Mouse (Mus musculus) limb, embryonic 11.5 days (tissue): ENCODE measurements around the gene Vps4a. TPM values are rescaled to one million over a fixed set of nuclear protein-coding genes. Genes with fewer than 3 reads are reported as not detected.
"Not testable (repeated sequence)": the region's sequence is repeated elsewhere in the genome, so short reads cannot be mapped to it uniquely, and the experiment has no call there.

Experiments used
- ATAC-seq: fragments of 200-750 bp; cut with Nextera tagmentation; 2 replicates; pipeline ENCODE4 v1.8.0; 2017; ENCODE audit warnings: low read depth; ENCODE audit not compliant: insufficient number of reproducible peaks, low FRiP score, low TSS enrichment
- DNase-seq: peaks from one replicate; pipeline ENCODE4 v3.0.0-alpha.2; 2015; ENCODE audit warnings: low spot score
- H3K27ac ChIP-seq: fragments of 300-500 bp; sonication (generic); replicated peaks from 2 replicates; pipeline ENCODE4 v1.5.1; 2014; ENCODE audit warnings: low read depth, mild to moderate bottlenecking, low read length
- H3K27me3 ChIP-seq: fragments of 300-500 bp; sonication (generic); 2 replicates; pipeline ENCODE4 v1.6.1; 2014; ENCODE audit warnings: mild to moderate bottlenecking, low read length, mixed read lengths; ENCODE audit not compliant: control insufficient read depth, insufficient read depth
- H3K36me3 ChIP-seq: fragments of 300-500 bp; sonication (generic); 2 replicates; pipeline ENCODE4 v1.6.1; 2014; ENCODE audit warnings: mild to moderate bottlenecking, low read length, moderate library complexity, mixed read lengths; ENCODE audit not compliant: control insufficient read depth, insufficient read depth
- H3K4me1 ChIP-seq: fragments of 300-500 bp; sonication (generic); 2 replicates; pipeline ENCODE4 v1.6.1; 2014; ENCODE audit warnings: low read length, mixed read lengths; ENCODE audit not compliant: control insufficient read depth, insufficient read depth
- H3K4me2 ChIP-seq: fragments of 300-500 bp; sonication (generic); 2 replicates; pipeline ENCODE4 v1.6.1; 2014; ENCODE audit warnings: low read depth, mild to moderate bottlenecking, moderate library complexity; ENCODE audit not compliant: severe bottlenecking
- H3K4me3 ChIP-seq: fragments of 300-500 bp; sonication (generic); 2 replicates; pipeline ENCODE4 v1.5.1; 2014; ENCODE audit warnings: low read depth, low read length
- H3K9ac ChIP-seq: fragments of 300-500 bp; sonication (generic); 2 replicates; pipeline ENCODE4 v1.6.1; 2014; ENCODE audit warnings: mild to moderate bottlenecking, low read length
- H3K9me3 ChIP-seq: fragments of 300-500 bp; sonication (generic); 2 replicates; pipeline ENCODE4 v1.6.1; 2016; ENCODE audit warnings: low read length; ENCODE audit not compliant: control insufficient read depth
- WGBS: fragments of 180-500 bp; shearing (Covaris S2); extraction: QIAGEN DNeasy Blood & Tissue Kit; methylation state at CpG from one replicate; pipeline ENCODE4 v1.1.7; 2014; 5-methylcytosine and 5-hydroxymethylcytosine counted together
- polyA plus RNA-seq: library from polyadenylated mRNA; unstranded; fragments of >200 nt; fragmentation: Nextera tagmentation; extraction: Ambion mirVana; gene quantifications from 2 replicates; pipeline ENCODE4 v1.2.1, GENCODE M21; 2014

Gene Vps4a
- polyA plus RNA-seq, 1 experiment from 2014 or later, result 71.4 TPM

DNA sequence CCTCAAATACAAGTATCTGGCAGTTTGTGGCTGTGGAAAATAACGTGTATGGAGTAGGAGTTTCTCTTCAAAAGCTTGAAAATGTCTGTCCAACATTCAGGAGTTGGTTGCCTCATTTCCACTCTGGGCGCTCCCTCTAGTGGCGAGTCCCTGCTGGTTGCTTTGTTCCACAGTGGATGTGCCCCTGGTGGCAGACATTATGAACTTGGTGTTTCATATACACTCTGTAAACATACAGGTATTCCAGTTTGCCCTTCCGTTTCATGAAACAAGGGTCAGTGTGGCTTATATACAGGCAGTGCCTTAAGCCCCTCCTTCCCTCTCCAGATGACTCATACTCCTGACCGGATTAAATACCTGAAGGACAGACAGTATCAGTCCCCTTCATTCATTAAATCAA is 28.5 kb upstream of the Vps4a start:
- no peaks in the 10 kb centered on the region for H3K36me3 ChIP-seq
- H3K4me1 ChIP-seq, result no peaks in the 10 kb centered on the region

DNA sequence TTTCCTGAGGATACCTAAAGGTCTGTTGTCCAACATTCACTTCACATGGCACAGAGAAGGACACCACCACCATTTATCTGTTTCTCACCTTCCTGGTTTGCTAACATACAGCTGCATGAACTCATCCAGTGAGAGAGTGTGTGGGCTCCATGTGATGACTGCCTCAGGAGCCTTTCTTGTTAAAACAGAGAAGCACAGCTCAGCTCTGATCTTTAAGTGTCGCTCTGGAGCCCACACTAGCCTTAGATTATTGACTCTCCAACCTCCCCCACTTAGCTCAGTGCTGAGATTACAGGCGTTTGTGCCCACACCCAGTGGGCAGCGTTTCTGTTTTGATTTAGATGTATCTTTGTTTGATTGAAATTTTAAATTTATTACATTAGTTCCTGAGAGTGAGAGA is 23.2 kb upstream of the Vps4a start:
- 90% methylated on average over 3 of the region's 3 CpGs for WGBS
- Histone ChIP-seq H3K9me3 (no peaks in the 10 kb centered on the region), H3K27ac (no peak overlapping the region), H3K4me2 (no peak overlapping the region), H3K27me3 (no peaks in the 10 kb centered on the region), H3K4me3 (no peak overlapping the region), H3K9ac (no peak overlapping the region), H3K4me1 (no peaks in the 10 kb centered on the region), H3K36me3 (peaks cover 2% of the 10 kb centered on the region; the same call in 1 of the 2 replicates)
- DNase-seq, result no peak
- ATAC-seq, result no peak

More for the DNA sequence above, 28.5 kb upstream of the Vps4a start:
- Histone ChIP-seq H3K27me3 (no peaks in the 10 kb centered on the region), H3K9ac (no peak overlapping the region), H3K4me3 (no peak overlapping the region), H3K4me2 (no peak overlapping the region), H3K9me3 (no peaks in the 10 kb centered on the region), H3K27ac (no peak overlapping the region)
- WGBS, result 52% methylated on average over 5 of the region's 5 CpGs
- DNase-seq, result peak; percentile 92
- ATAC-seq, result no peak

DNA sequence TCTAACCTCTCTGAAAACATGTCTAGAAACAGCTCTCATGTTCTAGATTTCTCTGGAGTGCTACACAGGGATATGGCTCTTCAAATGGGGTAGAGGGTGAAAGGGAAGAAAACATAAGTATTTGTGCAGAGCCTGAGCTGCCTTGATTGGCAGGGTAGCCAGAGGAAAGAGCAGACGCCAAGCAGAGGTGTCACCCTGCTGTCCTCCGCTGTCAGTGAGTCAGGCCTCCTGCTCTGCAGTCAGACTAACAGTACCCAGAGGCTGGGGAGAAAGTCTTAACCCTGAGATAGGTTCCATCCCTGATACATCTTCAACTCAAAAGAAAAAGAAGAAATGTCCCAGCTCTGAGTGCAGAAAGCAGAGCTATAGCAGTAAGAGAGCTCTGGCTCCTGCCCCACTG is 18.4 kb upstream of the Vps4a start:
- no peak for ATAC-seq
- Histone ChIP-seq H3K36me3 (peaks cover 2% of the 10 kb centered on the region; the same call in 1 of the 2 replicates), H3K4me3 (no peak overlapping the region), H3K4me2 (no peak overlapping the region), H3K9me3 (no peaks in the 10 kb centered on the region), H3K27me3 (no peaks in the 10 kb centered on the region), H3K27ac (no peak overlapping the region), H3K4me1 (no peaks in the 10 kb centered on the region), H3K9ac (no peak overlapping the region)
- WGBS, result 61% methylated on average over 2 of the region's 2 CpGs
- DNase-seq, result no peak

DNA sequence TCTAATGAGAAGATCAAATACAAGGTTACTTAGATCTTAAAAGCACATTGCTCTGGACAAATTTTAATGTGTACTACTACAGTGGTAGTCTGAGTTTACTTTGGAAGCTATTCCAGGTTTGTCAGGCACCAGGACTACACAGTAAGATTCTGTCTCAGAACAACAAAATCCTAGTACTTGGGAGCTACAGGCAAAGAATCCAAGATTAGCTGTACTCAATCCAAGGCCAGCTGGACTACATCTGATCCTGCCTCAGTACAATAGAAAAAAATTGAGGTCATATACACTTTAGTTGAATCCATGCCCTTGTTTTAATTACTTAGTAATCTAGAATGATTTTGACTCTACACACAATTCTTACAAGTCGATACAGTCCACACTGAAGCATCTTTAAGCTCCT is 16.1 kb upstream of the Vps4a start:
- Histone ChIP-seq H3K36me3 (peaks cover 2% of the 10 kb centered on the region; the same call in 1 of the 2 replicates), H3K4me1 (no peaks in the 10 kb centered on the region), H3K9me3 (no peaks in the 10 kb centered on the region), H3K27ac (no peak overlapping the region), H3K4me3 (no peak overlapping the region), H3K9ac (no peak overlapping the region), H3K27me3 (no peaks in the 10 kb centered on the region), H3K4me2 (no peak overlapping the region)
- 88% methylated on average over 1 of the region's 1 CpGs for WGBS
- DNase-seq (no peak), ATAC-seq (no peak)

DNA sequence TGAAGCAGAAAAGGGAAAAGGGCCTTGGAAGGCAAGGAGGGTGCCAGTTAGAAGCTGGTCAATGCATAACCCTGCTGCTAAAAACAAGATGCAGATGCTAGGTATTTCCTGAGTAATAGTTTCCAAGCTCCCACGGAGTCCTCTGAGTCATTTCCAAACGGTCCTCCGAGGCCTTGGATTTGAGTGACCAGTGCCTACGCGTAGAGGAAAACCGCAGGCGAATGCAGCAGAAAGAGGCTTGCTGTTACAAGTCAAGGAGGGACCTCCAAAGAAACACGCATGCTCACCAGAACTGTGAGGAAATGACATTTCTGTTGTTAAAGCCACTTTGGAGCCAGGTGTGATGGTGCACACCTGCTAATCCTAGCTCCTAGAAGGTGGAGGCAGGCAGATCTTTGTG is 7.5 kb upstream of the Vps4a start:
- H3K27ac ChIP-seq, result no peak overlapping the region
- H3K27me3 ChIP-seq, result no peaks in the 10 kb centered on the region
- no peaks in the 10 kb centered on the region for H3K9me3 ChIP-seq
- no peaks in the 10 kb centered on the region for H3K36me3 ChIP-seq
- no peak overlapping the region for H3K9ac ChIP-seq
- DNase-seq (no peak), ATAC-seq (no peak)
- 93% methylated on average over 8 of the region's 8 CpGs for WGBS
- H3K4me1 ChIP-seq, result no peaks in the 10 kb centered on the region
- H3K4me3 ChIP-seq, result no peak overlapping the region
- no peak overlapping the region for H3K4me2 ChIP-seq

DNA sequence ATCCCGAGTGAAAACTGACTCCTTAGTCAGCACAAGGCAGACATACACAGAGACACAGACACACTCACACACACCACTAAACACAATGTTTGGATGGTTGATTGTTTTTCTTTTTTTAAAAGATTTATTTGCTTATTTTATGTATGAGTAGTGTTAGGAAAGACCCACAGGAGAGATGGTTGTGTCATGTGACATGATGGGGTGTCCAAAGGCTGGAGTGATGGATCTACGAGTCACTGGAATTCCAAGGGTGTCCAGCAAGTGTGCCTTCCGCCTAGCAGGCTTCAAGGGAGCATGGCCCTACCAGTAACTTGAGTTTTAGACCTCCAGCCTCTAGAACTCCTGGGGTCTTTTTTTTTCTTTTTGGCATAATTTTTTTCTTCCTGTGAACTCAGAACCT is 1.7 kb upstream of the Vps4a start:
- no peak overlapping the region for H3K4me3 ChIP-seq
- H3K9ac ChIP-seq, result no peak overlapping the region
- no peak for ATAC-seq
- H3K9me3 ChIP-seq, result no peaks in the 10 kb centered on the region
- no peak overlapping the region for H3K4me2 ChIP-seq
- peaks cover 9% of the 10 kb centered on the region for H3K4me1 ChIP-seq
- no peaks in the 10 kb centered on the region for H3K36me3 ChIP-seq
- H3K27ac ChIP-seq, result no peak overlapping the region
- WGBS, result 75% methylated on average over 3 of the region's 3 CpGs
- DNase-seq, result no peak
- H3K27me3 ChIP-seq, result no peaks in the 10 kb centered on the region

DNA sequence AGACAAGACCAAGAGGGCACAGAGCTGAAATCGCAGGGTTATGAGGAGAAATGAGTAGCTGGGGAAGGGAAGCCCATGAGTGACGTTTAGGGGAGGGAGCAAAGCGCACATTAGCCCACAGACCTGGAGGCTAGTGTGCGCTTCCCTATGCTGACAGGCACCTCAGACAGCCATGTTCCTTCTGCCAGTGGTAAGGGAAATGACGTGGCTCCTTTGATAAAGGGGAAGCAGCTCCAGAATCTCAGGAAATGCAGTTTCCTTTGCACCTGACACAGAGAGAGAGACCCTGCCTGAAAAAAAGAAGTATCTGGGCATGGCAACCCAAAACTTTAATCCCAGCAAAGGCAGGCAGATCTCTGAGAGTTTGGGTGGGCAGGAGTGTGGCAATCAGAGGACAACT is 964 bp upstream of the Vps4a start:
- Histone ChIP-seq H3K4me2 (no peak overlapping the region), H3K4me1 (peaks cover 9% of the 10 kb centered on the region), H3K36me3 (no peaks in the 10 kb centered on the region), H3K9ac (no peak overlapping the region), H3K4me3 (no peak overlapping the region), H3K27me3 (no peaks in the 10 kb centered on the region), H3K27ac (no peak overlapping the region), H3K9me3 (no peaks in the 10 kb centered on the region)
- no peak for DNase-seq
- no peak for ATAC-seq
- WGBS, result 69% methylated on average over 5 of the region's 5 CpGs

DNA sequence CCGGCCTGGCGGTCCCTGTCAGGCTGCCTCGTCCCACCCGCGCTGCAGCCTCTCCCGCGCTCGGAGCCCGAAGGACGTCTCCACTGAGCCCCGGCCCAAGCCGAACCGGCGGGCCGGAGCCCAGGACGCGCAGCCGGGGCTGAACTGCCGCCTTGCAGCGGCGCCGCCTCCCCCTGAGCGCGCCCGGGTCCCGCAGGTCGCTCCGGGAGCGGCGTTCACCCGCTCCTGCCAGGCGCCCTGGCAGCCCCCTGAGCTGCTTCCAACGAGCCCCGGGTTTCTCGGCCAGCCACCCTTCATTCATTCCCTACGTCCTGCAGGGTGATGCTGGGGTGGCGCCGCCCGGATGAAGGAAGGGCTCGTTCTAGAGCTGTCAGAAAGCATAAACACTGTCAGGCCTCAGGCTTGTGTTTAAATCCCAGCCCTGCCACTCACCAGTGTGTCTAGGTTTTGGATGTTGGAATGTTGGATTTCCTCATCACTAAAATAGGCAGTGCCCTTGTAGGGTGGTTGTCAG is 612 bp downstream of the Vps4a start:
- peak overlapping the region; percentile 96 for H3K4me3 ChIP-seq
- H3K9ac ChIP-seq, result peak overlapping the region; percentile 89
- H3K27me3 ChIP-seq, result no peaks in the 10 kb centered on the region
- 0% methylated on average over 40 of the region's 40 CpGs for whole genome bisulfite sequencing
- DNase-seq, result no peak
- peaks cover 9% of the 10 kb centered on the region for H3K4me1 ChIP-seq
- peak overlapping the region; percentile 65 for H3K4me2 ChIP-seq
- H3K27ac ChIP-seq, result 0 out of 2 replicates have a peak overlapping the region, but pooled peaks have one; percentile 18
- no peak for ATAC-seq
- H3K9me3 ChIP-seq, result no peaks in the 10 kb centered on the region
- H3K36me3 ChIP-seq, result no peaks in the 10 kb centered on the region

DNA sequence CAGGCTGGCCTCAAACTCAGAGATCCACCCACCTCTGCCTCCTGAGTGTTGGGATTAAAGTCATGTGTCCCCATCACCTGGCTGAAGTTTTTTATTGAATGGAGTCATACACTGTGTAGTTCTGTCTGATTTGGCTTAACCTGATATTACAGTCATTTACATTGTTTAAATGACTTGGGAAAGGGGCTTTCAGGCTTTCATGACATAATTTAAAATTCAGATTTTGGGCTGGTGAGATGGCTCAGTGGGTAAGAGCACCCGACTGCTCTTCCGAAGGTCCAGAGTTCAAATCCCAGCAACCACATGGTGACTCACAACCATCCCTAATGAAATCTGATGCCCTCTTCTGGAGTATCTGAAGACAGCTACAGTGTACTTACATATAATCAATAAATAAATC is 2.6 kb downstream of the Vps4a start:
- WGBS, result 100% methylated on average over 2 of the region's 2 CpGs
- H3K4me2 ChIP-seq, result not testable (repeated sequence)

More for the DNA sequence above, 2.6 kb downstream of the Vps4a start:
- H3K4me1 ChIP-seq, ATAC-seq, H3K27ac ChIP-seq, H3K9me3 ChIP-seq, H3K36me3 ChIP-seq, H3K4me3 ChIP-seq, H3K27me3 ChIP-seq, H3K9ac ChIP-seq, DNase-seq: not testable (repeated sequence)
